Mouse (Mus musculus) right cerebral cortex, adult 18-20 months (tissue): ENCODE measurements around the gene Syvn1.
"Not testable (repeated sequence)": the region's sequence is repeated elsewhere in the genome, so short reads cannot be mapped to it uniquely, and the experiment has no call there.

Experiments used
- DNase-seq: peaks from one replicate; pipeline ENCODE4 v3.0.0; 2022; ENCODE audit warnings: mixed read lengths

Syvn1 gene

DNA sequence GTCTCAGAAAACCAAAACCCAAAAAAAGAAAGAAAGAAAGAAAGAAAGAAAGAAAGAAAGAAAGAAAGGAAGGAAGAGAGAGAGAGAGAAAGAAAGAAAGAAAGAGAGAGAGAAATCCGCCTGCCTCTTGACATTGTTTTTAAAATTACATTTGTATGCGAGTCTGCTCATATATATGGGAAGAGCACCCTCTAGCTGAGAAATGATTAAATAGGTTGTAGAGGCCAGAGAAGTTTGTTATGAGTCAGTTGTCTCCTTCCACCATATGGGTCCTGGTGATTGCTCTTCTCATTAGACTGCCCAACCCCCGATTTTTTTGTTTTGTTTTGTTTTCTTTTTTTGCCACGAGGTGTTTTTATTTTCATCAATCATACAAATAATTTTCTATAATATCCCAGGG lies 2.3 kb upstream of the Syvn1 start:
- not testable (repeated sequence) for DNase-seq

GRCm38 (mm10) chr19:6045366-6046293 lies 746 bp upstream of the Syvn1 start:
- no peak for DNase-seq

DNA sequence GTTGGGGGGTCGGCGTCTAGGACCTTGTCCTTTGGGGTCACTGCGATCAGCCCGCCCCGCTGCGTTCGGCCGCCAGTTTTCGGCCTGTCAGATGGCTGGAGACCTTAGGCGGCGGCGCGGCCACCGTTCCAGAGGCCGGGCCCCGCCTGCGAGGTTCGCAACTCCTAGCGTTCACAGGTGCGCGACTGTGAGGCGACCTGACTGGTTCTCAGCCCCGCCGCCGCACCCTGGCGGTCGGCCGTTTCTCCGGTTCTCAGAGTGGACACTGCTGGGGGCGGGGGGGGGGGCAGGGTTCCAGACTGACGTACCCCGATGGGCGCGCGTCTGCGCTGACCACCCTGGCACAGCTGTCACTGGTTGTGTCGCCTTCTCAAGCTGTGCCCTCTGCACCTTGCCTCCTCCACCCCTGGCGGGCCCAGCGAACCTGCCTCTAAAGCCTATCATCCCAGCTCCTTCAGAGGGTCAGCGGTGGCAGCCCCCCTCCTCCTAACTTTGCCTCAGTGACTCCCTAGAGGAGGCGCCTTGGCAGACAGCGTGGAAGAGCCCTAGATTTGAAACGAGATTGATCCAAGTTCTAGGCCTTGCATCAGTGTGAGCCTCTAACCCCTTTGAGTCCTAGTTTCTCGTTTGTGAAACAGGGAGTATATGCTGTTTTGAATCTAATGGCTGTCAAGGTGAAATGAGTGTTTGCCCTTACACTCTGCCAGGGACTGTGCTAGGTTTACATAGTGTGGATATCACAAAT lies 950 bp downstream of the Syvn1 start:
- no peak for DNase-seq

DNA sequence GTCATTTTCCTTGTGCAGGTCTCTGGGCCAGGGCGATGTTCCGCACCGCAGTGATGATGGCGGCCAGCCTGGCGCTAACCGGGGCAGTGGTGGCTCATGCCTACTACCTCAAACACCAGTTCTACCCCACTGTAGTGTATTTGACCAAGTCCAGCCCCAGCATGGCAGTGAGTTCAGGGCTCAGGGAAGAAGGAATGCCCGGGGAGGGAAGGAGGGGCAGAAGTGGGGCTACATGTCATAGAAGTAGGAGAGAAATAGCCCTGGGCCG lies 1.5 kb downstream of the Syvn1 start:
- no peak for DNase-seq

DNA sequence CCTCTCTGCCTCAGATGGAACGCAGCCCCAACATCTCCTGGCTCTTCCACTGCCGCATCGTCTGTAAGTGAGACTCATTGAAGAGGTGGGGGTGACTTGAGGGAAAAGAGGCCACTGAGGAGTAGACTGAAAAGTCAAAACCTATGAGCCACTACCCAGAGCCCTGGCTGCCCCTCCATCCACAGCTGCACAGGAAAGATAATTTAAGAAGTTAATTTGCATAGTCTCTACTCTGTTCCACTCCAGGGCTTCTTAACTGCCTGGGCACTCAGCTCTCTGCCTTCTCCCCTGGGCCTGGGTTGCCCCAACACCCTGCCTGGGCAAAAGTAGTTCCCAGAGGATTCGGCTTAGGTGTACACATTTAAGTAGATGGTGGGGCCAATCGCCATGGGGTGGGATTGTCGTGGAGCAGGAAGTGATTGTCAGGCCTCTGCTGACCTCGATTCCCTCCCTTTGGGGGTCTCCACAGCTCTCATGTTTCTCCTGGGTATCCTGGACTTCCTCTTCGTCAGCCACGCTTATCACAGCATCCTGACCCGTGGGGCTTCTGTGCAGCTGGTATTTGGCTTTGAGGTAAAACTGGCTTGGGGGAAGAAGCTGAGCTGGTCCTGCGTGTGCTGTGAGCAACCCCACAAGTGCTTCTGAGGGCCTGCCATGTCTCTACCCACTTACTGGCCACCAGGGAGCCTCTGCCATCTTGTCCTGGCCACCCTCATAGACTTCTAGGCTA lies 2.5 kb downstream of the Syvn1 start:
- DNase-seq, result no peak

- DNase-seq, result no peak
Measured at GRCm38 (mm10) chr19:6052516-6052915, 6.1 kb downstream of the Syvn1 start.

DNA sequence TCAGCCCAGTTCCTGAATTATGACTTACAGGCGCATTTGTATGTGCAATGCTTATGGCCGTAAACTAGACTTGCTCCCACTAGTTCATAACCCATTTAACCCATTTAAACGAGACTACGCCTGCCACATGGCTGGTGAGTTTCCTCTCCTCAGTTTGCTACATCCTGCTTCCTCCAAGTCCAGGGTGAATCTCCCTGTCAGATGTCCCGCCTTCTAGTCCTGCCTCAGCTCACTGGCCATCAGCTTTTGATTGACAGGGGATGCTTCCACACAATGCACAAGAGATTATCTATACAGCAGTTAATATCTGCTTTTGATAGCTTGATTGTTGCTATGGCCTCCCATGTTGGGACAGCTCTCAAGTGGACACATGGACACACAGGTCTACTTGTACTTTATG lies 7.9 kb downstream of the Syvn1 start:
- DNase-seq, result no peak

GRCm38 (mm10) chr19:6056696-6057095 lies 10.3 kb downstream of the Syvn1 start:
- DNase-seq, result no peak

GRCm38 (mm10) chr19:6057313-6058096 lies 11.1 kb downstream of the Syvn1 start, which contains the start of the genes Mrpl49 and Fau:
TSS of gene Mrpl49 (minus strand) at chr19:6057785.
TSS of gene Fau (plus strand) at chr19:6057844.
- peak; percentile 99 for DNase-seq

GRCm38 (mm10) chr19:6058513-6058912 lies 12.1 kb downstream of the Syvn1 start:
- no peak for DNase-seq

GRCm38 (mm10) chr19:6058966-6059365 lies 12.6 kb downstream of the Syvn1 start:
- no peak for DNase-seq

- peak; percentile 96 for DNase-seq
Measured at GRCm38 (mm10) chr19:6061021-6061533, 14.7 kb downstream of the Syvn1 start, which contains the start of gene Znhit2. TSS of gene Znhit2 (plus strand) at chr19:6061192.

- peak; percentile 32 for DNase-seq
Measured at GRCm38 (mm10) chr19:6061641-6062302, 15.4 kb downstream of the Syvn1 start.

- no peak for DNase-seq
Measured at GRCm38 (mm10) chr19:6062418-6062817, 16.0 kb downstream of the Syvn1 start.

GRCm38 (mm10) chr19:6063081-6063480 lies 16.7 kb downstream of the Syvn1 start:
- DNase-seq, result no peak

- no peak for DNase-seq
Measured at GRCm38 (mm10) chr19:6066571-6066970, 20.2 kb downstream of the Syvn1 start.

DNA sequence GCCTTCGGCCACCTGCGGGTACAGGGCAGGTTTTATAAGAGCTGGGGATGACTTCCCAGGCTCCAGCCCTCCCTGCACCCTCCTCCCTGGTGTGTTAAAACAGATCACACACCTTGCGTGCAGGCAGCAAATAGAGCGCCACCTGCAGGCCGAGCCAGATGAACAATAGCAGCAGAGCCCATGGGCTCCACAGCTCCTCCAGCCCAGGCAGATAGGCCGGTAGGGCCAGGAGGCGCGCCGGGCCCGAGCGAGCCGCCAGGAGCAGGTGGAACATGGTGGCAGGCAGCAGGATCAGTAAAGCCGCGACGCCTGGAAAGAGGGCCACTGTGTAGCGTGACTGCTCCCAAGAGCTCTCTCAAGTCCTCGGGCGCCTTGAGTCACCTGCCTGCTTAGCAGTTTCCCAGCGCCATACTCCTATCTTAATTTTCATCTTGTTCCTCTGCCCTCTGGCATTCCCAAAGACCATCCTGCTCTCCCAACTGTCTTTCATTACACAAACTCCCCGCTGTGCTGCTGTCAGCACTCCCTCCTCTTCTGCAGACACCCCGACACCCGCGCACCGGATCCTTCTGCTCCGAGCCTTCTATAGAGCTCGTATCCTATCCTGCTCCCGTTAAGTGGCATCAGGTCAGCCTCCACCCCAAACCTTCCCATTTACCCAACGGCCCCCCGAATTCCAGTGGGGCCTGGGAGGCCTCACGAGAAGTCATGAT lies 20.8 kb downstream of the Syvn1 start:
- DNase-seq, result peak; percentile 85

- DNase-seq, result peak; percentile 91
Measured at GRCm38 (mm10) chr19:6067724-6068415, 21.5 kb downstream of the Syvn1 start, which contains the start of gene Tm7sf2. TSS of gene Tm7sf2 (minus strand) at chr19:6068373.

- no peak for DNase-seq
Measured at GRCm38 (mm10) chr19:6068951-6069350, 22.6 kb downstream of the Syvn1 start.

- no peak for DNase-seq
Measured at GRCm38 (mm10) chr19:6069851-6070250, 23.5 kb downstream of the Syvn1 start.
